Mouse (Mus musculus) limb, embryonic 10.5 days (tissue): Measurements from ENCODE around the gene Chn2. TPM values are rescaled to one million over a fixed set of nuclear protein-coding genes. Genes with fewer than 3 reads are reported as not detected.
A peak's percentile ranks its signal among the peaks of the same experiment; 100 is the strongest.

Experiments
- DNase-seq: peaks from one replicate; pipeline ENCODE4 v3.0.0-alpha.2; 2017; ENCODE audit warnings: low spot score
- H3K27ac ChIP-seq: fragments of 300-500 bp; sonication (generic); 2 replicates; pipeline ENCODE4 v1.5.1; 2016; ENCODE audit warnings: mild to moderate bottlenecking
- H3K27me3 ChIP-seq: fragments of 300-500 bp; sonication (generic); 2 replicates; pipeline ENCODE4 v1.6.1; 2016; ENCODE audit warnings: low read depth, mild to moderate bottlenecking; ENCODE audit not compliant: poor library complexity, severe bottlenecking
- H3K36me3 ChIP-seq: fragments of 300-500 bp; sonication (generic); 2 replicates; pipeline ENCODE4 v1.6.1; 2016; ENCODE audit warnings: mild to moderate bottlenecking, moderate library complexity
- H3K4me1 ChIP-seq: fragments of 300-500 bp; sonication (generic); 2 replicates; pipeline ENCODE4 v1.6.1; 2016
- H3K4me3 ChIP-seq: fragments of 300-500 bp; sonication (generic); 2 replicates; pipeline ENCODE4 v1.5.1; 2016; ENCODE audit warnings: mild to moderate bottlenecking, moderate library complexity
- H3K9me3 ChIP-seq: fragments of 300-500 bp; sonication (generic); replicated peaks from 2 replicates; pipeline ENCODE4 v1.6.1; 2016; ENCODE audit warnings: mild to moderate bottlenecking
- WGBS: fragments of 180-500 bp; shearing (Covaris S2); methylation state at CpG from one replicate; pipeline ENCODE4 v1.1.7; 2016; 5-methylcytosine and 5-hydroxymethylcytosine counted together
- polyA plus RNA-seq: library from polyadenylated mRNA; unstranded; fragments of >200 nt; fragmentation: Nextera tagmentation; extraction: Ambion mirVana; gene quantifications from 2 replicates; pipeline ENCODE4 v1.2.1, GENCODE M21; 2016

Chn2 gene
- polyA plus RNA-seq, 1 experiment from 2014 or later = 7.1 TPM

DNA sequence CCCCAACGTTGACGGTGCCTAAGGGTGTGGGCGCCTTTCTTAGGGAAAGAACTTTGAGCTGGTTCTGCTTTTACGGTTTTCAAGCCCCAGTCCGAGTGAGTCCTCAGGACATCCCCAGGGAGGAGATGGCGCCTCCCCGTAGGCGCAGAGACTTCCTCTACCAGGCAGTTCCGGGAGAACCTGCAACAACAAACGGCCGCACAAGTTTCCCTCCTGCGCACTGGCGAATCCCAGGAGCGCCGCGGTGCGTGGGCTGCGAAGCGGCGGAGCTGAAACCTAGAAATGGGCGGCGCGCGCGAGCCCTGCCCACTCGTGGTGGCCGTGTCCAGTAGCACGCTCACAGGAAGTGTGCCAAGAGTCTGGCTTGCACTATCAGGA is 288.3 kb downstream of the Chn2 start:
- Histone ChIP-seq H3K4me1 (peaks cover 21% of the 10 kb centered on the region), H3K36me3 (no peaks in the 10 kb centered on the region), H3K4me3 (peak overlapping the region; percentile 55), H3K9me3 (no peaks in the 10 kb centered on the region), H3K27me3 (peaks cover 70% of the 10 kb centered on the region), H3K27ac (peak overlapping the region; percentile 59)
- 2% methylated on average over 28 of the region's 28 CpGs for WGBS
- peak; percentile 56 for DNase-seq

DNA sequence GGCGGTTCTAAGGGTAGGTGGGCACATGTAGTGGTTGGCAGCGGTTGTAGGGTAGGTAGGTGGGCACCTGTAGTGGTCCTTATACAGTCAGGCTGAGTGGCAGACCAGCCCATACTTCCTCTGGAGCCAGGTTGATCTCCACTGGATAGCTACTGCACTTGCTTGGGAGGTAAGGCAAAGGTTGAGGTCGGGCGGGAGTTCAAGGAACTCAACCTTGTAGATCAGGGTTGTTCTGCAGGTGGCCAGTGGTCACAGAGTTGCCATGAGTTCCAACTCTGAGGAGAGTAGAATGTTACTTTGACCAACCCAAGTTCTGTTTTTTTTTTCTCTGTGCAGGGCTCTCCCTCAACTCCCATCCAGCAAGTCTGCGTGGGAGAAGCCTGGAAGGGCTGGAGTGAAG is 289.4 kb downstream of the Chn2 start:
- Histone ChIP-seq H3K9me3 (no peaks in the 10 kb centered on the region), H3K4me3 (no peak overlapping the region), H3K27me3 (peaks cover 73% of the 10 kb centered on the region), H3K36me3 (no peaks in the 10 kb centered on the region), H3K4me1 (peaks cover 29% of the 10 kb centered on the region), H3K27ac (no peak overlapping the region)
- no peak for DNase-seq
- WGBS = 91% methylated on average over 5 of the region's 5 CpGs

DNA sequence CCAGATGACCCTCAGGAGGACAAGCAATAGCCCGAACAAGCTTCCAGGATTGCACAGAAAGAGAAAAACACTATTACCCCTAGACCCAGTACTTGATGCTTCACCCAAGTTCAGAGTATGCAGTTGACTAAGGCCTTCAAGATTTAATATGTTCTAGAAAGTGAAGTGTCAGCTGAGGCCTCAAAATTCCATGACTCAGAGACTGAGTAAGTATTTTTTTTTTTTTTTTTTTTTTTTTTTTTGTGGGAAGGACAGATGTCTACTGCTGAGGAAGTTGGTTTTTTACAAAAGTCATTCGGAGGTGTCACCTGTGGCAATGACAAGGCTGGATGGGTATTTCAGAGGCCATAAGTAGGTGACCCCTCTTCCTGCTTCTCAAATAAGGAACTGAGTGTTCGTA is 290.2 kb downstream of the Chn2 start:
- Histone ChIP-seq H3K36me3 (no peaks in the 10 kb centered on the region), H3K27ac (no peak overlapping the region), H3K4me3 (no peak overlapping the region), H3K4me1 (peaks cover 34% of the 10 kb centered on the region), H3K27me3 (peaks cover 65% of the 10 kb centered on the region), H3K9me3 (no peaks in the 10 kb centered on the region)
- DNase-seq = no peak
- 83% methylated on average over 3 of the region's 3 CpGs for WGBS

DNA sequence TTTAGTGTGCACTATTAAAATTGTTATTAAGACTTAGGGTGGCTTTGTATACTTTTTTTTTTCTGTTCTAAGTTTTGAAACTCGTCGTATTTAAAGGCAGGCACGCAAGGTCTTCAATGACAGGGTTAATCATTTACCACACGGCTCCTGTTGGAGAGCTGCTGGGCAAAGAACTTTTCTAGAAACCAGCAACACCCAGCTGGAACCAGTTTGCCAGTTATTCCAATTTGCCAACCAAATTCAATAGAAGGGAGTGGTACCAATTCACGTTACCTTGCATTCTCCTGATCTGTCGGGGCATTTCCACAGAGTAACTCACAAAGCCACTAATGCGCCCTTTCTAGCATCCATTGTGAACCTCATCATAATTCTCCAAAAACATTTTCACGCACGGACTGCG is 290.8 kb downstream of the Chn2 start:
- no peak for DNase-seq
- H3K4me3 ChIP-seq = no peak overlapping the region
- no peaks in the 10 kb centered on the region for H3K9me3 ChIP-seq
- peaks cover 61% of the 10 kb centered on the region for H3K27me3 ChIP-seq
- peaks cover 34% of the 10 kb centered on the region for H3K4me1 ChIP-seq
- 92% methylated on average over 10 of the region's 10 CpGs for WGBS
- H3K27ac ChIP-seq = no peak overlapping the region
- no peaks in the 10 kb centered on the region for H3K36me3 ChIP-seq

DNA sequence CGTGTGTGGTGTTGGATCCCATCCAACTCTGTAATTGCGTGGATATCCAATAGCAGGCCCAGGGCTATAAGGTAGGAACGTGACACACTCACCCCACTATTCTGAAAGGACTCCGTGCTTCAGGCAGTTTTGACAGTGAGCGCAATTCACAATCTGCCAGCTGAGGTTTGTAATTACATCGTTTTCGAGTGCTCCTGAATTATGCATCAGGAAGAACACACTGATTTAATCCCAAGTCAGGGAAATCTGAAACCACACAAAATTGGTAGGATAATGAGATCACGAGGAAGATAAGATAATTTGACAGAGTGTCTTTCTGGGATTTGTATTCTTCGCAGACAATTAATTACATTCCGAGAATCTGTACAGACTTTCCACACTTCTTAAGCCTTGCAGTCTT is 292.4 kb downstream of the Chn2 start:
- H3K9me3 ChIP-seq = no peaks in the 10 kb centered on the region
- peaks cover 26% of the 10 kb centered on the region for H3K4me1 ChIP-seq
- no peak for DNase-seq
- peaks cover 52% of the 10 kb centered on the region for H3K27me3 ChIP-seq
- H3K4me3 ChIP-seq = no peak overlapping the region
- H3K27ac ChIP-seq = no peak overlapping the region
- H3K36me3 ChIP-seq = no peaks in the 10 kb centered on the region
- WGBS = 78% methylated on average over 10 of the region's 10 CpGs

DNA sequence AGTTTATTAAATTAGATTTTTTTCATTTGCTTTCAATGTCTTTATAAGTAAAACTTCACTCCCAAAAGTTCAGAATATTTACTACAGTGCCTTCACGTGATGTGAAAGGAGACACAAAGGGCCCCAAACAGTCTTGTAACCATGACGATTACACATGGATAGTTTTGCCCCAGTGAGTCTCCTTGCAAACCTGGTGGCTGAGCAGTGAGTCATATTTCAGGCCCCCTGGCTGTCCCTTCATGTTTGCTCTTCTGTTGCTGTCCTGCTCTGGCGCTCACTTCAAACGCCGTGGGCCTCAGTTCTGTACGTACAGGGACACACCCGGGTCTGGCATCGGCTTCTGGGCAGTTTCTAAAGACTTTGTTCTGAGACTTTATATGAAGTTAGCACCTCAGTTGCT is 292.8 kb downstream of the Chn2 start:
- no peak for DNase-seq
- no peak overlapping the region for H3K27ac ChIP-seq
- peaks cover 22% of the 10 kb centered on the region for H3K4me1 ChIP-seq
- H3K4me3 ChIP-seq = no peak overlapping the region
- WGBS = 76% methylated on average over 8 of the region's 8 CpGs
- H3K9me3 ChIP-seq = no peaks in the 10 kb centered on the region
- no peaks in the 10 kb centered on the region for H3K36me3 ChIP-seq
- peaks cover 47% of the 10 kb centered on the region for H3K27me3 ChIP-seq

DNA sequence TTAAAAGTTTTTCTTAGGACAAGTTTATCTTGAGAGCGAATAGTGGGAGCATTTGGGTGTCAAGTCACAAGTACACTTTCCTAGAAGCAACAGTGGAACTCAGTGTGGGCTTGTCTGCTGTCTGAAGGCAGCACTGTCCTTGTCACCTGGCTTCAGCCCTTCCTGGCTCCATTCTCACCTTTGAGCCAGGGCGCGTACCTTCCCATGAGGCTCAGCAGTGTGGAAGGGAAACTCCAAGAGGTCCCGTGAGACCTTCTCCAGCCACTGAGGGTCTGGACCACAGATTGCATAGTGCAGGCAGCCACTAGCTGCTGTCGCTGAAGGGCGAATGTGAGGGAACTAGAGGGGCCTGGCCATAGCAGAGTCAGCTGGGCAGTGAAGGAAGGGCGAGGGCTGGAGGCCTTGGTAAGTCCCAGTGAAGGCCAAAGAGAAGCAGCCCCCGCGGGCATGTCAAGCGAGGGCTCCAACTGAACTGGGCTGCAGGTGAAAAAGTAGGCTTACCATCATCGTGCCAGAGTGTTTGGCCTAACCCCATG is 293.8 kb downstream of the Chn2 start:
- no peak overlapping the region for H3K27ac ChIP-seq
- H3K9me3 ChIP-seq = no peaks in the 10 kb centered on the region
- WGBS = 53% methylated on average over 11 of the region's 11 CpGs
- no peaks in the 10 kb centered on the region for H3K36me3 ChIP-seq
- DNase-seq = no peak
- no peak overlapping the region for H3K4me3 ChIP-seq
- H3K27me3 ChIP-seq = peaks cover 37% of the 10 kb centered on the region
- peaks cover 13% of the 10 kb centered on the region for H3K4me1 ChIP-seq

DNA sequence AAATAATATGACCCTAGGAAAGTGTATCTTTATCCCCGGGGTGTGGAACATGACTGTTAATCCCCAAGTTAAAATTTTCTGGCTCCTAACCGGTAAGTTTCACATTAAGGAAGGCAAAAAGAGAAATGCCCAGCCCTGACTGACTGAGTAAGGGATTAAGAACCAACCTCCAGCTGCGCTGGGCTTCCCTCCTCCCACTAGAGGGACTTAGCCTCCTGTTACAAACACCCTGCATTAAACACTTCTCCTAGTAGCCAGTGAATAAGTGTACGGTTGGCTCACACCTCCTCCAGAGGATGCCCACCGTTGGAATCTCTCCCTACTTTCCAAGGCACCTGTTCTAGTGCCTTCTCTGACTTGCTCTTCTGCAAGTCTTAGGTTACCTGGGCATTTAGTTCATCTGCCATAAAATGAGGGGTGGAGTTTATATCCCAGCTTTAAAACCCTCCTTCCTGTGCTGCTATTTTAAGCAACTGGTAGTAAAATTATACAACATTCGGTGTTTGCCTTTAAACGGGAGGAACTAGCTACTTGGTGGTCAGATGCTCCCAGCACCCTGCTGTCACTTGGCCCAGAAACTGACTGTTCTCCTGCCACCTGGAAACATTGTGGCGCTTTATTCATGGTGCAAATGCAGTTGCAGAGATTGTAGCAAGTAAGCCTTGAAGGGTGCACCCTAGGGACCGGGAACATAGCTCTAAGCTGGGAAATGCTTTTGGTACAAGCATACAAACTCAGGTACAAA is 294.5 kb downstream of the Chn2 start:
- 43% methylated on average over 9 of the region's 9 CpGs for WGBS
- no peak overlapping the region for H3K27ac ChIP-seq
- DNase-seq = no peak
- H3K36me3 ChIP-seq = no peaks in the 10 kb centered on the region
- H3K9me3 ChIP-seq = no peaks in the 10 kb centered on the region
- peaks cover 31% of the 10 kb centered on the region for H3K27me3 ChIP-seq
- H3K4me3 ChIP-seq = no peak overlapping the region
- peaks cover 13% of the 10 kb centered on the region for H3K4me1 ChIP-seq

DNA sequence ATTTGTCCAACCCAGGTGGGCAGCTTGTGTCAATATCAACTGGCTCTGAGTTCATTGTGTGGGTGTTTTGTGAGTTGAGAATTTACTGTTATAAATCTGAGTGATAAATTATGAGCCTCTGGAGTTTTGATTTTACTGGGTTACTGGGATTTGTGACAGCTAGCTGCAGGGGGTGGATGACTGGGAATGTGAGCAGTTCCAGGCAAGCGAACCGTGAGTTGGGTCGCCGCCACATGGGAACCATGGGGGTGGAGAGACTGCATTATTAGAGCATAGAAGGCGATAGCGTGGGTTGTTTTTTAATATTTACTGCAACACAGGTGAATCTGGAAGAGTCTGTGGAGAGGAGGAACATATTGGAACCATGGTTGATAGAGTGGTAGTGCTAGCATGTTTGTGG is 298.0 kb downstream of the Chn2 start:
- Histone ChIP-seq H3K27me3 (peaks cover 18% of the 10 kb centered on the region; the same call in 1 of the 2 replicates), H3K4me3 (no peak overlapping the region), H3K36me3 (no peaks in the 10 kb centered on the region), H3K9me3 (no peaks in the 10 kb centered on the region), H3K4me1 (peaks cover 13% of the 10 kb centered on the region), H3K27ac (no peak overlapping the region)
- no peak for DNase-seq
- WGBS = 86% methylated on average over 6 of the region's 6 CpGs

DNA sequence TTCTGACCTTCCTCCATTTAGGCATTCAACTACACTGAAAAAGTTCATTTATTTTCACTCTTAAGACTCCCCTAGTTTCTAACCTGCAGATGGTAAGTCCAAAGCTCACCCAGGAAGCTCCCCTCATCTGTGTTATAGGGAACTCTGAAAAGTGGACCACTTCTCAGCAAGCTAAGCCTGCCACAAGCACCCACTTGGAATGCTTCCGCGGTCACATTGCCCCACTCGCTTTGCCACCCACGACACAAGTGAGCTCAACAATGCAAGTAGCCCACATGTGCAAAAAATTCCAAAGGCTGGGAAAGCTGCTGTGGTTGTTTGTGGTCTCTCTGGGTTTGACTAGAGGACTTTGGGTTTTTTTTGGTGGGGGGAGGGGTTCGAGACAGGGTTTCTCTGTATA is 301.8 kb downstream of the Chn2 start:
- Histone ChIP-seq H3K27me3 (0 out of 2 replicates have a peak, but pooled peaks cover 4% of the 10 kb centered on the region), H3K9me3 (no peaks in the 10 kb centered on the region), H3K36me3 (no peaks in the 10 kb centered on the region), H3K4me1 (no peaks in the 10 kb centered on the region), H3K27ac (no peak overlapping the region), H3K4me3 (no peak overlapping the region)
- 89% methylated on average over 5 of the region's 5 CpGs for WGBS
- no peak for DNase-seq

DNA sequence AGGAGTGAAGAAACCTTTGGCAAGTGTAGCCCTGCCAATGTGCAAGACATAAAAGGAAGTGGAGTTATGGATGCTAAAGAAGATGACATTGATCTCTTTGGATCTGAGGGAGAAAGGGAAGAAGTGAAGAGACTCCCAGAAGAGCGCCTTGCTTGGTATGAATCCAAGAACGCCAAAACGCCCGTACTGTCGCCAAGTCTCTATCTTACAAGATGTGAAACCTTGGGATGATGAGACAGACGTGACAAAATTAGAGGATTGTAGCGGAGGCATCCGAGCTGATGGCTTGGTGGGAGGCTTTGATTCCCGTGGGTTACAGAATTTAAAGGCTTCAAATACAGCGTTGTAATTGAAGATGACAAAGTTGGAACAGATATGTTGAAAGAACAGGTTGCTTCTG is 302.9 kb downstream of the Chn2 start:
- no peak for DNase-seq
- Histone ChIP-seq H3K9me3 (no peaks in the 10 kb centered on the region), H3K4me3 (no peak overlapping the region), H3K36me3 (no peaks in the 10 kb centered on the region), H3K4me1 (no peaks in the 10 kb centered on the region), H3K27me3 (0 out of 2 replicates have a peak, but pooled peaks cover 4% of the 10 kb centered on the region), H3K27ac (no peak overlapping the region)
- 90% methylated on average over 10 of the region's 10 CpGs for WGBS
